Mouse (Mus musculus) kidney, postnatal 0 days (tissue): ENCODE results near the gene Suclg2. TPM values are rescaled to one million over a fixed set of nuclear protein-coding genes. Genes with fewer than 3 reads are reported as not detected.

Source experiments
- ATAC-seq: fragments of 200-750 bp; cut with Nextera tagmentation; replicated peaks from 2 replicates; pipeline ENCODE4 v1.8.0; 2017; ENCODE audit warnings: low read depth, moderate number of reproducible peaks, moderate TSS enrichment, moderate library complexity; ENCODE audit not compliant: low FRiP score
- DNase-seq: peaks from one replicate; pipeline ENCODE4 v3.0.0-alpha.2; 2016; ENCODE audit warnings: low spot score
- H3K27ac ChIP-seq: fragments of 300-500 bp; sonication (generic); 2 replicates; pipeline ENCODE4 v1.5.1; 2014; ENCODE audit warnings: mild to moderate bottlenecking
- H3K27me3 ChIP-seq: fragments of 300-500 bp; sonication (generic); 2 replicates; pipeline ENCODE4 v1.6.1; 2014; ENCODE audit warnings: low read length, mixed read lengths; ENCODE audit not compliant: insufficient read depth
- H3K36me3 ChIP-seq: fragments of 300-500 bp; sonication (generic); 2 replicates; pipeline ENCODE4 v1.6.1; 2014; ENCODE audit warnings: low read length, mixed read lengths; ENCODE audit not compliant: insufficient read depth
- H3K4me1 ChIP-seq: fragments of 300-500 bp; sonication (generic); replicated peaks from 2 replicates; pipeline ENCODE4 v1.6.1; 2014; ENCODE audit warnings: antibody characterized with exemption, low read length, mixed read lengths; ENCODE audit not compliant: insufficient read depth
- H3K4me2 ChIP-seq: fragments of 300-500 bp; sonication (generic); 2 replicates; pipeline ENCODE4 v1.6.1; 2014; ENCODE audit warnings: mild to moderate bottlenecking, low read length, moderate library complexity, mixed read lengths
- H3K4me3 ChIP-seq: fragments of 300-500 bp; sonication (generic); replicated peaks from 2 replicates; pipeline ENCODE4 v1.5.1; 2014; ENCODE audit warnings: low read depth, low read length
- H3K9ac ChIP-seq: fragments of 300-500 bp; sonication (generic); 2 replicates; pipeline ENCODE4 v1.6.1; 2014; ENCODE audit warnings: low read depth, low read length
- H3K9me3 ChIP-seq: fragments of 300-500 bp; sonication (generic); replicated peaks from 2 replicates; pipeline ENCODE4 v1.6.1; 2016; ENCODE audit warnings: low read length, inconsistent platforms, mixed read lengths
- CTCF ChIP-seq: IDR thresholded peaks from 2 replicates; pipeline ENCODE4 v1.5.1; 2016; ENCODE audit warnings: antibody characterized with exemption, low read depth, mild to moderate bottlenecking, moderate library complexity
- WGBS: fragments of 180-500 bp; shearing (Covaris S2); extraction: QIAGEN DNeasy Blood & Tissue Kit; methylation state at CpG from one replicate; pipeline ENCODE4 v1.1.7; 2014; 5-methylcytosine and 5-hydroxymethylcytosine counted together
- polyA plus RNA-seq: library from polyadenylated mRNA; unstranded; fragments of >200 nt; fragmentation: Nextera tagmentation; extraction: Ambion mirVana; gene quantifications from 2 replicates; pipeline ENCODE4 v1.2.1, GENCODE M21; 2015

Gene Suclg2
- polyA plus RNA-seq, 1 experiment from 2014 or later = 143 TPM

- Histone ChIP-seq H3K4me3 (no peak overlapping the region), H3K9me3 (no peaks in the 10 kb centered on the region), H3K36me3 (no peaks in the 10 kb centered on the region), H3K9ac (no peak overlapping the region), H3K4me1 (no peaks in the 10 kb centered on the region), H3K27ac (no peak overlapping the region), H3K27me3 (no peaks in the 10 kb centered on the region), H3K4me2 (no peak overlapping the region)
- DNase-seq = no peak
- ATAC-seq = no peak
- no peak for TF ChIP-seq CTCF
- WGBS = 31% methylated on average over 6 of the region's 6 CpGs
Observed at GRCm38 (mm10) chr6:95725281-95725680, 6.7 kb upstream of the Suclg2 start.

DNA sequence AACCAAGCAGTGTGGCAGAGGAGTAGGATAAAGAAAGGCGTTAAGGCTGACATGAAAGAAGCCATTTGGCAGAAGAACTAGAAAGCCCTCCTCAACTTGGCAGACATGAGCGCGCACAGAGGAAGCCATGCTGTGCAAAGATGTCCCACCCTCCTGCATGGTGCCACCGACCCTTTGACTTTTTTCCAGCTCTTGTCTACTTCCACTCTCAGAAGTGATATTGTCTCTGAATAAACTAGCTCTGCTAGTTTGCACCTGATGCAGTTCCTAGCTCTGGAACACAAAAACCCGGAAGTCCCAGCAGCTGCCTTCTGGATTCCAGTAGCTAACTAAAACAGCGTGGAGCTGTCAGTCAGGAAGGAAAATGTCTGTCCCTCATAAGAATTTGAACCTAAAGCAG lies 4.8 kb upstream of the Suclg2 start:
- Histone ChIP-seq H3K9ac (no peak overlapping the region), H3K9me3 (no peaks in the 10 kb centered on the region), H3K36me3 (no peaks in the 10 kb centered on the region), H3K4me2 (no peak overlapping the region), H3K4me1 (0 out of 2 replicates have a peak, but pooled peaks cover 3% of the 10 kb centered on the region), H3K27ac (no peak overlapping the region), H3K27me3 (no peaks in the 10 kb centered on the region), H3K4me3 (no peak overlapping the region)
- ATAC-seq (no peak), DNase-seq (no peak)
- 83% methylated on average over 6 of the region's 6 CpGs for WGBS
- no peak for TF ChIP-seq CTCF

- Histone ChIP-seq H3K27me3 (no peaks in the 10 kb centered on the region), H3K36me3 (no peaks in the 10 kb centered on the region), H3K27ac (no peak overlapping the region), H3K4me1 (peaks cover 12% of the 10 kb centered on the region), H3K4me2 (no peak overlapping the region), H3K9me3 (no peaks in the 10 kb centered on the region), H3K9ac (no peak overlapping the region), H3K4me3 (no peak overlapping the region)
- TF ChIP-seq CTCF = no peak
- WGBS = 78% methylated on average over 3 of the region's 3 CpGs
- ATAC-seq (no peak), DNase-seq (no peak)
Observed at GRCm38 (mm10) chr6:95719791-95720190, 1.2 kb upstream of the Suclg2 start.

GRCm38 (mm10) chr6:95718969-95719333 lies 351 bp upstream of the Suclg2 start:
- no peak for TF ChIP-seq CTCF
- no peak overlapping the region; the same call in 1 of the 2 replicates for H3K27ac ChIP-seq
- no peaks in the 10 kb centered on the region for H3K9me3 ChIP-seq
- peak overlapping the region; percentile 43; the same call in 1 of the 2 replicates for H3K9ac ChIP-seq
- ATAC-seq (no peak; the same call in 1 of the 2 replicates), DNase-seq (no peak)
- H3K4me2 ChIP-seq = peak overlapping the region; percentile 94
- H3K36me3 ChIP-seq = no peaks in the 10 kb centered on the region
- no peaks in the 10 kb centered on the region for H3K27me3 ChIP-seq
- peak overlapping the region; percentile 88 for H3K4me3 ChIP-seq
- H3K4me1 ChIP-seq = peaks cover 19% of the 10 kb centered on the region
- no CpG with 5 or more reads among the region's 1 CpGs for WGBS

DNA sequence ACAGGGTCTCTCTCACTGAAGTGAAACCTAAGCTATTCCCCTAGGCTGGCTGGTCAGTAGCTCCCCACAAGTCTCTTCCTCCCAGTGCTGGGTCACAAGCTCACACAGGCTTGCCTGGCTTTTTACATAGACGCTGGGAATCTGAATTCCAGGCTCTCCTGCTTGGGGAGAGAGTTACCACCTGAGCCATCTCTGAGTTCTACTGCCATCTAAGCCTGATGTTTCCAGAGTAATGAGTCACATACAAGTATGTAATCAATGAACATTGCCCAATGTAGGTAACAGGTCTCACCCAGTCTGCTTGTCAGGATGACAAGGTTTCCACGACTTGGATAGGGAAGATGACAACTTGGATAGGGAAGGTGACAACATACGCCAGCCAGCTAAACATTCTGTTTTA lies 1.5 kb downstream of the Suclg2 start:
- Histone ChIP-seq H3K9ac (no peak overlapping the region), H3K4me2 (peak overlapping the region; percentile 94; the same call in 1 of the 2 replicates), H3K36me3 (no peaks in the 10 kb centered on the region), H3K4me1 (peaks cover 36% of the 10 kb centered on the region), H3K27me3 (no peaks in the 10 kb centered on the region), H3K27ac (no peak overlapping the region), H3K9me3 (no peaks in the 10 kb centered on the region), H3K4me3 (no peak overlapping the region)
- 78% methylated on average over 3 of the region's 3 CpGs for WGBS
- no peak for TF ChIP-seq CTCF
- DNase-seq (no peak), ATAC-seq (no peak)

DNA sequence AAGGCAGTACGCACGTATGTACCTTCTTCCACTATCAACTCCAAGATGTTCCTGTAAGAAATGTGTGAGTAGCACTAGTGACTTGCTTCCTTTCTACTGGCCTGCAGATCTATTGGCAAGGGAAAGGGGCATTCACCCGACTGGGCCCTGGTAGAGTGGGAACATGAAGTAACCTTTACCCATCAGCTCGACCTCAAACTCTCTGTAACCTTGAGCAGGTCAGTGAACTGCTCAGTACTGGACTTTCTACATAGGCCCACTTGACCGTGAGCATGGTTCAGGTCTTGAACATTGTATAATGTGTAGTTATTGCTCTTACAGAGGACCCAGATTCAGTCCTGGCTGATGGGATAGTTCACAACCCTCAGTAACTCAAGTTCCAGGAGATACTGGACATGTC lies 2.1 kb downstream of the Suclg2 start:
- Histone ChIP-seq H3K27ac (no peak overlapping the region), H3K9me3 (no peaks in the 10 kb centered on the region), H3K9ac (no peak overlapping the region), H3K36me3 (no peaks in the 10 kb centered on the region), H3K27me3 (no peaks in the 10 kb centered on the region), H3K4me3 (no peak overlapping the region), H3K4me1 (peaks cover 39% of the 10 kb centered on the region), H3K4me2 (no peak overlapping the region)
- TF ChIP-seq CTCF = no peak
- WGBS = 87% methylated on average over 5 of the region's 5 CpGs
- DNase-seq (no peak), ATAC-seq (no peak)

DNA sequence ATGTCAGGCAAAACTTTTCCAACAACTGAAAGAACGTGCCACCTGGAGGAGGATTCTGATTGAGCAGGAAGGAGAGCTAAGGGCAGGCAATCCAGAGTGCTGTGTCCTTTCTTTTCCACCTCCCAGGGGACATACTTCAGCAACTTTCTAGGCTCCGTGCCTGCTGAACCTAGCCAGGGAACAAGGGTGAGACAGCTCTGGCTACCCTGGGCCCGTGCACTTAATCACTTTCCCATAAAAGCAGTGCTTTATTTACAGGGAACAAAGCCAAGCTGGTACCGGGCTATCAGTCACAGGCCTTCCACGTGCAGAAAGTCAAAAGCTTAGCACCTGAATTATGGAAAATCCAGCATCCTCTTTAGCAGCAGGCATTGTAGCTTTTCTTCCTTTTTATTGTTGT lies 5.4 kb downstream of the Suclg2 start:
- 10% methylated on average over 5 of the region's 5 CpGs for WGBS
- H3K36me3 ChIP-seq = no peaks in the 10 kb centered on the region
- no peak overlapping the region for H3K4me3 ChIP-seq
- no peak overlapping the region for H3K4me2 ChIP-seq
- DNase-seq (peak; percentile 75), ATAC-seq (peak; percentile 67; the same call in 1 of the 2 replicates)
- H3K4me1 ChIP-seq = peaks cover 48% of the 10 kb centered on the region
- H3K27me3 ChIP-seq = no peaks in the 10 kb centered on the region
- peak overlapping the region; percentile 57; the same call in 1 of the 2 replicates for H3K27ac ChIP-seq
- no peak overlapping the region for H3K9ac ChIP-seq
- H3K9me3 ChIP-seq = no peaks in the 10 kb centered on the region
- TF ChIP-seq CTCF = peak; percentile 37
